Mouse (Mus musculus) small intestine, adult 2 months (tissue): ENCODE measurements around the gene Plscr1. TPM values are rescaled to one million over a fixed set of nuclear protein-coding genes. Genes with fewer than 3 reads are reported as not detected.

Experiments
- H3K27ac ChIP-seq: fragments of 200-500 bp; 2 replicates; pipeline ENCODE4 v1.5.1; 2012; ENCODE audit warnings: low read depth, low read length, control low read depth, inconsistent platforms; ENCODE audit not compliant: insufficient read depth
- H3K27me3 ChIP-seq: fragments of 200-500 bp; 2 replicates; pipeline ENCODE4 v1.6.1; 2012; ENCODE audit warnings: mild to moderate bottlenecking, moderate library complexity, low read length, inconsistent platforms; ENCODE audit not compliant: control insufficient read depth, insufficient read depth
- H3K36me3 ChIP-seq: fragments of 200-500 bp; 2 replicates; pipeline ENCODE4 v1.6.1; 2012; ENCODE audit warnings: mild to moderate bottlenecking, low read length, control low read depth, inconsistent platforms; ENCODE audit not compliant: control insufficient read depth, insufficient read depth
- H3K4me1 ChIP-seq: fragments of 200-500 bp; 2 replicates; pipeline ENCODE4 v1.6.1; 2012; ENCODE audit warnings: low read length, inconsistent platforms, mixed read lengths; ENCODE audit not compliant: control insufficient read depth, insufficient read depth, insufficient read length
- H3K4me3 ChIP-seq: fragments of 200-500 bp; 2 replicates; pipeline ENCODE4 v1.5.1; 2012; ENCODE audit warnings: low read depth, mild to moderate bottlenecking, control low read depth, inconsistent platforms, low read length, moderate library complexity
- CTCF ChIP-seq: fragments of 200-500 bp; IDR thresholded peaks from 2 replicates; pipeline ENCODE4 v1.5.1; 2012; ENCODE audit warnings: low read depth, mild to moderate bottlenecking, control low read depth, inconsistent platforms, low read length, moderate library complexity, mixed read lengths; ENCODE audit not compliant: insufficient replicate concordance, insufficient read length; ENCODE audit errors: extremely low read depth
- POLR2A ChIP-seq: fragments of 200-500 bp; IDR thresholded peaks from 2 replicates; pipeline ENCODE4 v1.6.1; 2012; ENCODE audit warnings: low read depth, mild to moderate bottlenecking, control low read depth, inconsistent platforms, low read length, moderate library complexity
- WGBS: fragments of 180-500 bp; shearing (Covaris S2); methylation state at CpG from one replicate; pipeline ENCODE4 v1.1.7; 2018; 5-methylcytosine and 5-hydroxymethylcytosine counted together
- polyA plus RNA-seq: library from polyadenylated mRNA; depleted of rRNA; stranded (reverse); fragments of >200 nt; gene quantifications from 2 replicates; pipeline ENCODE4 v1.2.3, GENCODE M21; 2012

Gene Plscr1
- polyA plus RNA-seq, 1 experiment, result 14.0 TPM

- H3K27me3 ChIP-seq, result no peaks in the 10 kb centered on the region; the same call in 1 of the 2 replicates
- TF ChIP-seq CTCF (no peak), POLR2A (no peak)
- H3K4me3 ChIP-seq, result no peak overlapping the region
- WGBS, result 38% methylated on average over 4 of the region's 4 CpGs
- peaks cover 13% of the 10 kb centered on the region for H3K4me1 ChIP-seq
- H3K36me3 ChIP-seq, result peaks cover 18% of the 10 kb centered on the region
- H3K27ac ChIP-seq, result no peak overlapping the region
Observed at GRCm38 (mm10) chr9:92270927-92271326, 21.4 kb downstream of the Plscr1 start.

DNA sequence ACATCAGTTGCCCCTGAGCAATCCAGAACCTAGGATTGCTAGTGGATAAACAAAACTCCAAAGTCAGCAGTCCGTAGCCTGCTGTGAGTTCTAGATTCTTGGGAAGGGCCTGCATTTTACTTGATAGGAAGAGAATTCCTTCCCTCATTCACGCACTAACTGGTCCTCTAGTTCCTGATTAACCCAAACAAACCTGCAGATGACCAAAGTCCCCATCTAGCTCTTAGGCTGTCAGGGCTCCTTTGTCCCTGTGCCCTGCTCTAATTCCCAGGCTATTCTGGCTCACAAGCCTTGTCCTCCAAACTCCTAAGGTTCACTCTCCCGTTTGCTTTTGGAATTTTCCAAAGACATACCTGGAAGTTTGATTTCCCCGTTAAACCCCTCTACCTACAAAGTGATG, 23.1 kb downstream of the Plscr1 start:
- no peaks in the 10 kb centered on the region; the same call in 1 of the 2 replicates for H3K27me3 ChIP-seq
- TF ChIP-seq CTCF, result no peak
- TF ChIP-seq POLR2A, result no peak
- peaks cover 3% of the 10 kb centered on the region; the same call in 1 of the 2 replicates for H3K4me1 ChIP-seq
- peaks cover 16% of the 10 kb centered on the region for H3K36me3 ChIP-seq
- no peak overlapping the region for H3K27ac ChIP-seq
- H3K4me3 ChIP-seq, result no peak overlapping the region
- 54% methylated on average over 4 of the region's 4 CpGs for WGBS

GRCm38 (mm10) chr9:92273271-92273670, 23.7 kb downstream of the Plscr1 start:
- Histone ChIP-seq H3K4me3 (no peak overlapping the region), H3K4me1 (peaks cover 3% of the 10 kb centered on the region; the same call in 1 of the 2 replicates), H3K36me3 (peaks cover 13% of the 10 kb centered on the region), H3K27me3 (no peaks in the 10 kb centered on the region; the same call in 1 of the 2 replicates), H3K27ac (no peak overlapping the region)
- WGBS, result 92% methylated on average over 2 of the region's 2 CpGs
- TF ChIP-seq CTCF (no peak), POLR2A (no peak)

DNA sequence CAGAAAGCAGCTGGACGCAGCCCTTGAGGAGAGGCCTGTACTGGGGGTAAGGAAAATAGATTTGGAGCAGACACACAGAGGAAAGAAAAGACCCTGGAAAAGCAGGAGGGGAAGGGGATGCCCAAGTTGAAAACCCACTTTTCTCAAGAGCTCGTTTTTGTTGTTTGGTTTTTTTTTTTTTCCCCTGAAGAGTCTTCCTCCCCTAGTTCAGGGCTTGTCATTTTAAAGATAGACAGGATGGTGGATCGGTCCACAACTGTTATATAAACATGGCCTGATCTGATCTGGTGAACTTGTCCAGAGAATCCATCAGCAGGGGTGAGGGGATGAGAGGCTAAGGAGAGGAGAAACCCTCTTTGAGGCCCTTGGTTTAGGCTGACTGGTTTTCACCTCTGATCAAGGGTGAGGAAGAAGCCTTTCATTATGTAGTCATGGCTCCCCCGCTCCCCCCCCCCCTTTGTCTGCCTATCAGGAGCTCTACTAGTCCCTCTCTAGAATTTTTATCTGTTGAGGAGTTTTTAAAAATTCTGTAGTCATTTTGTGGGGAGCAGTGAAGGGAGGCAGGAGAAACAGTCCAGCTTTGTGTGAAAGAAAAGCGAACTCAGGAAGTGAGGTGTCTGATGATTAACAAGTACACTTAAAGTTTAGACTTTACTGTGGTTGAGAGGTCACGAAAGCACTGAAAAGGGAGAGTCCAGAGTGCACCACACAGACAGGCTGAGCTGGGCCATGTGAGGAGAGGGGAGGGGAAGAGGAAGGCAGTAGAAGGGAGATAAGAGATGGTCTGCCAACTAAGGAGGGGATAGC, 24.6 kb downstream of the Plscr1 start:
- Histone ChIP-seq H3K4me3 (no peak overlapping the region), H3K4me1 (peaks cover 3% of the 10 kb centered on the region; the same call in 1 of the 2 replicates), H3K27me3 (no peaks in the 10 kb centered on the region; the same call in 1 of the 2 replicates), H3K27ac (peak overlapping the region; percentile 50), H3K36me3 (peaks cover 8% of the 10 kb centered on the region; the same call in 1 of the 2 replicates)
- TF ChIP-seq CTCF, result no peak
- TF ChIP-seq POLR2A, result no peak
- WGBS, result 52% methylated on average over 6 of the region's 6 CpGs

DNA sequence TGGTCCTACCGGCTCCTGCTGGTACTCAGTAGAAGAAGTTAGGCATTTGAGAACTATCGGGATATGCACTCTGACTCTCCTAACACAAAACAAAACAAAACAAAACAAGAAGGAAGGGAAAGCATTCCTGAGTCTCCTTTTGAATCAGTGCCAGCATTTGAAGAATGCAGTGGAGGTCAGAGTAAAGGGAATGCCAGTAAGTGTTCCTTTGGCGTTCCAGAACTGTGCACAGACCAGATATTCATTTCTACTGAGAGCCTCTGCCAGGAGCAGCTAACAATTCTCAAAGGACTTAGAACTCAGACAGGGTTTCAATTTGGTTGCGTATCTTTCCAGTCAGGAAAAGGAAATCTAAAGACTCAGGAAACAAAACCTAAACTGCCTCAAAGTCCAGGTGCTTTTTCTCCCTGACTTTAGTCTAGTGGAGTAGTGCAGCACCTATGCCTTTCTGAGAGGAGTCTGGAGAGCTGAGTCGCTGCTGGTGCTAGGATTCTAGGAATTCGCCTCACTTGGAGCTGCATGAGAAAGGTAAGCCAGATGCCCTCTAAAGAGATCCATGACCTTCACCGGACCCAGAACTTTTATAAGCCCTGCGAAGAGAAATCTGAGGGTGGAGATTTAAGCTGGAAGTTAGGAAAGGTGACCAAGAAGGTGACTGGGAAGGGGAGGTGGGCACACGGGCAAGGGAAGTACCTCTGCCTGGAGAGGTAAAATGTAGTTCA, 26.1 kb downstream of the Plscr1 start, which contains the start of gene Plscr2:
TSS of gene Plscr2 (plus strand) at position 117 of the 722 bp plus-strand sequence.
- TF ChIP-seq POLR2A (no peak), CTCF (no peak)
- H3K4me1 ChIP-seq, result peaks cover 3% of the 10 kb centered on the region; the same call in 1 of the 2 replicates
- H3K27ac ChIP-seq, result peak within 1 kb of the TSS; percentile 81
- peaks cover 2% of the 10 kb centered on the region; the same call in 1 of the 2 replicates for H3K36me3 ChIP-seq
- 57% methylated on average over 9 of the region's 9 CpGs for WGBS
- H3K4me3 ChIP-seq, result peak within 1 kb of the TSS; percentile 35; the same call in 1 of the 2 replicates
- H3K27me3 ChIP-seq, result no peaks in the 10 kb centered on the region; the same call in 1 of the 2 replicates

DNA sequence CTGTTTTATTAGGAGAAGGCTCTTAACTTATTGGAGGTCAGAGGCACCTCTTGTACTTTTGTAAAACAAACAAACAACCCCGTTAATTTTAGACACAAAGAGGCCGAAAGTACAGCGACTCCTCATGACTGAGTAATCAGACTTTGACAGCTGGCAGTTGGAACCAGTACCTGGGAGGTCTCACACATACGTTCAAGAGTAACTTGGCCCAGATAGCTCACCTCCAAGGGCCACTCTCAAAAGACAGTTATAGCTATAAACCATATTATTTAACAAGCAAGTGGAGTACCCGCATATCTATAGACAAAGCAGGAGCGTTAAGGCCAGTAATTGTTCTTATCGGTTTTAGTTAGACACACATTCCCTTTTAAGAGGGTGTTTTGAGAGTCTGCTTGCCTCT, 26.8 kb downstream of the Plscr1 start:
- Histone ChIP-seq H3K4me3 (no peak overlapping the region), H3K4me1 (peaks cover 3% of the 10 kb centered on the region; the same call in 1 of the 2 replicates), H3K27ac (no peak overlapping the region), H3K27me3 (no peaks in the 10 kb centered on the region; the same call in 1 of the 2 replicates), H3K36me3 (no peaks in the 10 kb centered on the region; the same call in 1 of the 2 replicates)
- TF ChIP-seq CTCF (no peak), POLR2A (no peak)
- WGBS, result 39% methylated on average over 7 of the region's 7 CpGs
